Mouse (Mus musculus) stomach, postnatal 0 days (tissue): ENCODE measurements at regions not wholly inside any gene's neighbourhood (a gene's known extent, or its start where the extent isn't known, plus 50 kb on each side); places are given as distances from the start of the nearest gene placed in this dataset.

ENCODE experiments used
- CTCF ChIP-seq: IDR thresholded peaks from 2 replicates; pipeline ENCODE4 v1.5.1; 2016; ENCODE audit warnings: antibody characterized with exemption, low read depth, mild to moderate bottlenecking, moderate library complexity
- EP300 ChIP-seq: optimal IDR thresholded peaks from 2 replicates; pipeline ENCODE3; 2016; ENCODE audit warnings: antibody characterized with exemption

DNA sequence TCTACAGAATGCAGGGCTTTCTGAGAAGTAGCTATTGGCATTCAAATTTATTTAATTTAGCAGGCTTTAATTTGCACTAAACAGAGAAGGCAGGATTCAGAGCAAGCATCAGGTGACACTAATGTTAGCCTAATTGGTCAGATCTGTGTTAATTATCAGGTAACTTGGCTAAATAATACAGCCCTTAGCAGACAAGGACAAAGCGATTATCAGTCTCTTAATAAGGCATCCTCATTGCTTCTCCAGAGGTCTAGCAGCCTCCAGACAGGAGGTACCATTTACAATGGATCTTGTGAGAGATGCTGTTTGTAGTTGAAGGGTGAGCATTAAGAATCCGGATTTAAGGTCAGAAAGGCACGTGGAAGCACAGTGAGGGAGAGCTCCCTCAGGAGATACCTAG, 253.7 kb upstream of the Fam92a start:
- TF ChIP-seq CTCF: no peak
- TF ChIP-seq EP300: no peak
